Mouse (Mus musculus) kidney, postnatal 0 days (tissue): ENCODE data around the gene Sestd1. TPM values are rescaled to one million over a fixed set of nuclear protein-coding genes. Genes with fewer than 3 reads are reported as not detected.

Source experiments
- ATAC-seq: fragments of 200-750 bp; cut with Nextera tagmentation; replicated peaks from 2 replicates; pipeline ENCODE4 v1.8.0; 2017; ENCODE audit warnings: low read depth, moderate number of reproducible peaks, moderate TSS enrichment, moderate library complexity; ENCODE audit not compliant: low FRiP score
- DNase-seq: peaks from one replicate; pipeline ENCODE4 v3.0.0-alpha.2; 2016; ENCODE audit warnings: low spot score
- H3K27ac ChIP-seq: fragments of 300-500 bp; sonication (generic); 2 replicates; pipeline ENCODE4 v1.5.1; 2014; ENCODE audit warnings: mild to moderate bottlenecking
- H3K27me3 ChIP-seq: fragments of 300-500 bp; sonication (generic); 2 replicates; pipeline ENCODE4 v1.6.1; 2014; ENCODE audit warnings: low read length, mixed read lengths; ENCODE audit not compliant: insufficient read depth
- H3K36me3 ChIP-seq: fragments of 300-500 bp; sonication (generic); 2 replicates; pipeline ENCODE4 v1.6.1; 2014; ENCODE audit warnings: low read length, mixed read lengths; ENCODE audit not compliant: insufficient read depth
- H3K4me1 ChIP-seq: fragments of 300-500 bp; sonication (generic); replicated peaks from 2 replicates; pipeline ENCODE4 v1.6.1; 2014; ENCODE audit warnings: antibody characterized with exemption, low read length, mixed read lengths; ENCODE audit not compliant: insufficient read depth
- H3K4me2 ChIP-seq: fragments of 300-500 bp; sonication (generic); 2 replicates; pipeline ENCODE4 v1.6.1; 2014; ENCODE audit warnings: mild to moderate bottlenecking, low read length, moderate library complexity, mixed read lengths
- H3K4me3 ChIP-seq: fragments of 300-500 bp; sonication (generic); replicated peaks from 2 replicates; pipeline ENCODE4 v1.5.1; 2014; ENCODE audit warnings: low read depth, low read length
- H3K9ac ChIP-seq: fragments of 300-500 bp; sonication (generic); 2 replicates; pipeline ENCODE4 v1.6.1; 2014; ENCODE audit warnings: low read depth, low read length
- H3K9me3 ChIP-seq: fragments of 300-500 bp; sonication (generic); replicated peaks from 2 replicates; pipeline ENCODE4 v1.6.1; 2016; ENCODE audit warnings: low read length, inconsistent platforms, mixed read lengths
- CTCF ChIP-seq: IDR thresholded peaks from 2 replicates; pipeline ENCODE4 v1.5.1; 2016; ENCODE audit warnings: antibody characterized with exemption, low read depth, mild to moderate bottlenecking, moderate library complexity
- WGBS: fragments of 180-500 bp; shearing (Covaris S2); extraction: QIAGEN DNeasy Blood & Tissue Kit; methylation state at CpG from one replicate; pipeline ENCODE4 v1.1.7; 2014; 5-methylcytosine and 5-hydroxymethylcytosine counted together
- polyA plus RNA-seq: library from polyadenylated mRNA; unstranded; fragments of >200 nt; fragmentation: Nextera tagmentation; extraction: Ambion mirVana; gene quantifications from 2 replicates; pipeline ENCODE4 v1.2.1, GENCODE M21; 2015

Gene Sestd1
- polyA plus RNA-seq, 1 experiment from 2014 or later = 36.8 TPM

DNA sequence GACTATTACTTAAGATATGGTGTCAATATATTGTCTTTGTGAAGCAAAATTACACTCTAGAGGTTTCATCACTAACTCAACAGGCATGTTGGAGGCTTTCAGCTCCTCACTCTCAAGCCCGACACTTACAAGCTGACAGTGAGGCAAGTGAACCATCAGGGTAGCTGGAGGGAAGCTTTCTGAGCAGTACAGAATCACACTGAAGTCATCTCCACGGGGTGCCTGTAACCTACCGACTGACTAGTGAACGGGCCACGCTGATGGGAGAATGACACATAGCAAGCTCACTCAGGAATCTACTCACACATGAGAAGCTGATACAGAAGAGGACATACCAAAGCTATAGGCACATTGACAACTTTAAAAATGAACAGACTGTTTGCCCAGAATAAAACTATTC is 67.5 kb downstream of the Sestd1 start:
- DNase-seq (no peak), ATAC-seq (no peak)
- Histone ChIP-seq H3K36me3 (0 out of 2 replicates have a peak, but pooled peaks cover 19% of the 10 kb centered on the region), H3K4me1 (no peaks in the 10 kb centered on the region), H3K4me2 (no peak overlapping the region), H3K27me3 (no peaks in the 10 kb centered on the region), H3K9me3 (no peaks in the 10 kb centered on the region), H3K9ac (no peak overlapping the region), H3K27ac (no peak overlapping the region), H3K4me3 (no peak overlapping the region)
- TF ChIP-seq CTCF = no peak
- WGBS = 90% methylated on average over 5 of the region's 5 CpGs

DNA sequence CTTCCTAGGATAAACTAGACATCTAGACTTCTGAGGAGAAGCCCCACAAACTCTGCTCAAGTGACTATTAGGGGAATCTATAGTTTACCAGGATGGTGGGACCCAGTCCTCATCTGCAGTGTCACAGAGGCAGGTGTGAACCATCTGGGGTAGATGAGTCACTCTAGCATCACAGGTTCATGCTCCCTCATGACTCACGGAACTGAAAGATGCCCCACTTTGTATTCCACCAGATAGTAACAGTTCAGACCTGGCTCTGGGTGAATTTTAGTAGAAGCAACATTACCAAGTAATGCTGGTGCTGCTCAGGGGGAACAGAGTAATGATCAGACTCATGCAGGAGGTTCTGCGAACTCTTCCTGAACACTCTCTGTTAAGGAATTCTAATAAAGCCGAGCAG is 73.4 kb downstream of the Sestd1 start:
- no peak for TF ChIP-seq CTCF
- Histone ChIP-seq H3K4me1 (no peaks in the 10 kb centered on the region), H3K36me3 (0 out of 2 replicates have a peak, but pooled peaks cover 11% of the 10 kb centered on the region), H3K9ac (no peak overlapping the region), H3K27me3 (no peaks in the 10 kb centered on the region), H3K9me3 (no peaks in the 10 kb centered on the region), H3K27ac (no peak overlapping the region), H3K4me2 (no peak overlapping the region), H3K4me3 (no peak overlapping the region)
- WGBS = 88% methylated on average over 3 of the region's 3 CpGs
- ATAC-seq (no peak), DNase-seq (no peak)

GRCm38 (mm10) chr2:77203916-77204315 is 76.5 kb downstream of the Sestd1 start:
- Histone ChIP-seq H3K27ac (no peak overlapping the region), H3K36me3 (peaks cover 12% of the 10 kb centered on the region; the same call in 1 of the 2 replicates), H3K27me3 (no peaks in the 10 kb centered on the region), H3K9ac (no peak overlapping the region), H3K4me2 (no peak overlapping the region), H3K9me3 (no peaks in the 10 kb centered on the region), H3K4me3 (no peak overlapping the region), H3K4me1 (no peaks in the 10 kb centered on the region)
- TF ChIP-seq CTCF = peak; percentile 75
- DNase-seq (peak; percentile 60), ATAC-seq (no peak)
- 60% methylated on average over 2 of the region's 2 CpGs for WGBS

DNA sequence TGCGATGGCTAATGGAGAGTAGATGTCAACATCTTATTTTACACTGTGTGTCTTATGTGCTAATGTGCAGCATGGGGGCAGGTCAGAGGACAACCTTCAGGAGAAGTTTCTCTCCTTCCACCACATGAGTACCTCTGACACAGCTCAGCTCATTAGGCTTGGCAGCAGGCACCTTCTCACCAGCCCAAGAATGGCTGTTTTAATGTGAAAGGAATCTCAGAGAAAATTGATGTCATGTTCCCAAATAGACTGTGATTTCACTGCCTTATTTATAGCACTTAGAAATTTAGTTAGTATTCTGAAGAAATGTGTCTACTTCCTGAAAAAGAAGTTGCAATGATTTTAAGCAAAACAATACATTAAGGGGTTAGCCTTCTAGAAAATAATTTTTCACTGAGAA is 78.5 kb downstream of the Sestd1 start:
- ATAC-seq = no peak
- no peaks in the 10 kb centered on the region for H3K27me3 ChIP-seq
- H3K27ac ChIP-seq = no peak overlapping the region
- WGBS = 92% methylated on average over 1 of the region's 1 CpGs
- peaks cover 15% of the 10 kb centered on the region; the same call in 1 of the 2 replicates for H3K36me3 ChIP-seq
- no peak overlapping the region for H3K9ac ChIP-seq
- no peaks in the 10 kb centered on the region for H3K9me3 ChIP-seq
- DNase-seq = no peak
- no peak for TF ChIP-seq CTCF
- no peak overlapping the region for H3K4me3 ChIP-seq
- H3K4me2 ChIP-seq = no peak overlapping the region
- no peaks in the 10 kb centered on the region for H3K4me1 ChIP-seq

DNA sequence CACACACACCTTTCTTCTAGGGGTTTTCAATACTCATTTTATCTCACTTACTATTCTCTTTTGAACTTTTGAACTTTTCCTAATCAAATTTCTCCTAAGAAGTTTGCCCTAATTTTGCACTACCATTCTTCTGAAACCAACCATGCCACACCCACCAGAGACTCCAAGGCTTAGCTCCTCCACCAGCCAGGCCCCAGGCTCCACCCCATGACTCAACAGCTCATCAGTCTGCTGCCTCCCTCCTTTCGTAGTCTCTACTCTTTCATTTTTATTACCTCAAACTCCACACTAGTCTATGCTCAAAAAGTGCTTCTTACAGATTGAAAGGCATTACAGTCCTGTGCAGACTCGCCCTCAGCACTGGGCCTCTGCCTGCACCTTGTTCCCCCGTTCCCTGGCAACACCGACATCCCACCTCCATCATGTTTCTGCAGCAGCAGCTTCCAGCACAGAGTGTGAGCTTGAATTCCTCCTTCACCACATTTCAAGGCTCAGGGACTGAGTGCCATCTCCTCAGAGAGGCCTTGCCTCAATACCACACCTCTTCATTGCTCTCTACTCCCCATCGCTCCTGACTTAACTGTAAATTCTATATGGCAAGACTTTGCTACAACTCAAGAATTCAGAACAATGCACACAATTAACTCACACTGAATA is 79.3 kb downstream of the Sestd1 start:
- TF ChIP-seq CTCF = no peak
- DNase-seq = no peak
- 85% methylated on average over 5 of the region's 5 CpGs for WGBS

DNA sequence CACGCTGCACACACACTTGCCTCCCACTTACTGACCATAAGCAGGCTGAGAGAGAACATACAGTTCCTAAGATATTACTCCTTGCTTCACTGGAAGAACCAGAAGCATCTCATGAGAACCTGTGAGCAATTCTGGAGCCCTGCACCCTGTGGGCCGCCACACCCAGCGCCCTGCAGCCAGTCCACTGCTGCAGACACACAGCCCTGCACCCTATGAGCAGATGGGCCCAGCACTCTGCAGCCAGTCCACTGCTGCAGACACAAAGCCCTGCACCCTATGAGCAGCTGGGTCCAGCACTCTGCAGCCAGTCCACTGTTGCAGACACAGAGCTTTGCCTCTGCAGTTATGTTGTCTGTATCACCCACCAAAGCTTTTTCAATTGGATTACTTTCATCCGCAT is 80.0 kb downstream of the Sestd1 start:
- Histone ChIP-seq H3K4me3 (no peak overlapping the region), H3K27me3 (no peaks in the 10 kb centered on the region), H3K4me2 (no peak overlapping the region), H3K27ac (no peak overlapping the region), H3K9me3 (no peaks in the 10 kb centered on the region), H3K36me3 (peaks cover 17% of the 10 kb centered on the region; the same call in 1 of the 2 replicates), H3K4me1 (no peaks in the 10 kb centered on the region), H3K9ac (no peak overlapping the region)
- no peak for TF ChIP-seq CTCF
- WGBS = 90% methylated on average over 4 of the region's 4 CpGs
- ATAC-seq (no peak), DNase-seq (no peak)

More for the DNA sequence above, 79.3 kb downstream of the Sestd1 start:
- Histone ChIP-seq H3K27me3 (no peaks in the 10 kb centered on the region), H3K9me3 (no peaks in the 10 kb centered on the region), H3K27ac (no peak overlapping the region), H3K9ac (no peak overlapping the region), H3K36me3 (peaks cover 14% of the 10 kb centered on the region; the same call in 1 of the 2 replicates), H3K4me3 (no peak overlapping the region), H3K4me2 (no peak overlapping the region), H3K4me1 (no peaks in the 10 kb centered on the region)
- no peak for ATAC-seq
